Mouse (Mus musculus) embryo, embryonic 10 days (tissue): ENCODE results near the gene Elmsan1.

Source experiments
- DNase-seq: peaks from one replicate; pipeline ENCODE4 v3.0.0-alpha.2; 2015; ENCODE audit warnings: low spot score

Gene Elmsan1

GRCm38 (mm10) chr12:84215758-84216440, 2.8 kb downstream of the Elmsan1 start:
- no peak for DNase-seq

GRCm38 (mm10) chr12:84214495-84215175, 4.0 kb downstream of the Elmsan1 start:
- DNase-seq, result peak; percentile 31

GRCm38 (mm10) chr12:84212297-84212696, 6.4 kb downstream of the Elmsan1 start:
- peak; percentile 54 for DNase-seq

- no peak for DNase-seq
Observed at GRCm38 (mm10) chr12:84211021-84211538, 7.6 kb downstream of the Elmsan1 start.

GRCm38 (mm10) chr12:84210288-84210687, 8.4 kb downstream of the Elmsan1 start:
- no peak for DNase-seq

- no peak for DNase-seq
Observed at GRCm38 (mm10) chr12:84209093-84209492, 9.6 kb downstream of the Elmsan1 start.

- DNase-seq, result no peak
Observed at GRCm38 (mm10) chr12:84207209-84207817, 11.4 kb downstream of the Elmsan1 start.

- no peak for DNase-seq
Observed at GRCm38 (mm10) chr12:84206525-84206924, 12.2 kb downstream of the Elmsan1 start.

GRCm38 (mm10) chr12:84205659-84206185, 13.0 kb downstream of the Elmsan1 start:
- DNase-seq, result no peak

GRCm38 (mm10) chr12:84204662-84205061, 14.0 kb downstream of the Elmsan1 start:
- DNase-seq, result no peak

GRCm38 (mm10) chr12:84203778-84204216, 14.9 kb downstream of the Elmsan1 start:
- DNase-seq, result no peak

GRCm38 (mm10) chr12:84203170-84203777, 15.4 kb downstream of the Elmsan1 start:
- DNase-seq, result no peak

- DNase-seq, result no peak
Observed at GRCm38 (mm10) chr12:84202561-84202960, 16.1 kb downstream of the Elmsan1 start.

- no peak for DNase-seq
Observed at GRCm38 (mm10) chr12:84201686-84202484, 16.8 kb downstream of the Elmsan1 start.

GRCm38 (mm10) chr12:84201222-84201621, 17.5 kb downstream of the Elmsan1 start:
- DNase-seq, result no peak

- DNase-seq, result no peak
Observed at GRCm38 (mm10) chr12:84198880-84199279, 19.8 kb downstream of the Elmsan1 start.

GRCm38 (mm10) chr12:84198076-84198679, 20.5 kb downstream of the Elmsan1 start:
- no peak for DNase-seq

- no peak for DNase-seq
Observed at GRCm38 (mm10) chr12:84195195-84195594, 23.5 kb downstream of the Elmsan1 start.

- DNase-seq, result no peak
Observed at GRCm38 (mm10) chr12:84194400-84195109, 24.1 kb downstream of the Elmsan1 start.
